Mouse (Mus musculus): ENCODE results near the gene Nfat5. TPM values are rescaled to one million over a fixed set of nuclear protein-coding genes. Genes with fewer than 3 reads are reported as not detected.

Nfat5 gene
- total RNA-seq, 2 experiments from 2014 or later: 24.5 to 27.5 TPM

- intact Hi-C loops (cut with DNase I): no loop called here
- no peak for DNase-seq (ENCODE audit: low spot score)
Measured at GRCm38 (mm10) chr8:107391136-107391516, 97.9 kb downstream of the Nfat5 start.

- intact Hi-C loops (cut with DNase I): no loop called here
- no peak for DNase-seq (ENCODE audit: low spot score)
Measured at GRCm38 (mm10) chr8:107395397-107395796, 102.1 kb downstream of the Nfat5 start.

- DNase-seq (ENCODE audit: low spot score): no peak
Measured at GRCm38 (mm10) chr8:107396106-107396670, 102.9 kb downstream of the Nfat5 start.

GRCm38 (mm10) chr8:107397665-107398064, 104.4 kb downstream of the Nfat5 start:
- intact Hi-C loops (cut with DNase I): no loop called here
- DNase-seq (ENCODE audit: low spot score): no peak

More at GRCm38 (mm10) chr8:107396106-107396670, 102.9 kb downstream of the Nfat5 start:
- intact Hi-C loops (cut with DNase I): no loop called here

- intact Hi-C loops (cut with DNase I): no loop called here
- DNase-seq (ENCODE audit: low spot score): no peak
Measured at GRCm38 (mm10) chr8:107399495-107399894, 106.2 kb downstream of the Nfat5 start.

- intact Hi-C loops (cut with DNase I): no loop called here
- DNase-seq (ENCODE audit: low spot score): no peak
Measured at GRCm38 (mm10) chr8:107401866-107402265, 108.6 kb downstream of the Nfat5 start.

GRCm38 (mm10) chr8:107403038-107403781, 109.9 kb downstream of the Nfat5 start, which contains the start of gene Nqo1:
TSS of gene Nqo1 (minus strand) at chr8:107403206.
- peak; percentile 75 for DNase-seq (ENCODE audit: low spot score)
- intact Hi-C loops (cut with DNase I): no loop called here

GRCm38 (mm10) chr8:107404057-107404456, 110.8 kb downstream of the Nfat5 start:
- no peak for DNase-seq (ENCODE audit: low spot score)
- intact Hi-C loops (cut with DNase I): no loop called here

GRCm38 (mm10) chr8:107405935-107406334, 112.7 kb downstream of the Nfat5 start:
- no peak for DNase-seq (ENCODE audit: low spot score)
- intact Hi-C loops (cut with DNase I): no loop called here

- no peak for DNase-seq (ENCODE audit: low spot score)
- intact Hi-C loops (cut with DNase I): loop anchor here (5.0 kb wide), 1 partner anchor 166 kb away; no protein-coding TSS in a partner anchor
Measured at GRCm38 (mm10) chr8:107411391-107411790, 118.1 kb downstream of the Nfat5 start.

GRCm38 (mm10) chr8:107412552-107412951, 119.3 kb downstream of the Nfat5 start:
- DNase-seq (ENCODE audit: low spot score): no peak
- intact Hi-C loops (cut with DNase I): loop anchor here (5.0 kb wide), 1 partner anchor 165 kb away; no protein-coding TSS in a partner anchor

- no peak for DNase-seq (ENCODE audit: low spot score)
- intact Hi-C loops (cut with DNase I): loop anchor here (5.0 kb wide), 1 partner anchor 163 kb away; no protein-coding TSS in a partner anchor
Measured at GRCm38 (mm10) chr8:107413881-107414280, 120.6 kb downstream of the Nfat5 start.

GRCm38 (mm10) chr8:107417001-107417400, 123.7 kb downstream of the Nfat5 start:
- no peak for DNase-seq (ENCODE audit: low spot score)
- intact Hi-C loops (cut with DNase I): no loop called here

- intact Hi-C loops (cut with DNase I): loop anchor here (2.0 to 5.0 kb wide), 3 partner anchors 35 to 322 kb away; no protein-coding TSS in a partner anchor
- no peak for DNase-seq (ENCODE audit: low spot score)
Measured at GRCm38 (mm10) chr8:107424176-107424575, 130.9 kb downstream of the Nfat5 start.

- peak; percentile 90 for DNase-seq (ENCODE audit: low spot score)
- intact Hi-C loops (cut with DNase I): loop anchor here (2.0 to 5.0 kb wide), 3 partner anchors 36 to 322 kb away; no protein-coding TSS in a partner anchor
Measured at GRCm38 (mm10) chr8:107424597-107425229, 131.4 kb downstream of the Nfat5 start, which contains the start of gene Nob1. TSS of gene Nob1 (minus strand) at chr8:107425051.

- intact Hi-C loops (cut with DNase I): loop anchor here (2.0 kb wide), 2 partner anchors 36 to 312 kb away; no protein-coding TSS in a partner anchor
- no peak for DNase-seq (ENCODE audit: low spot score)
Measured at GRCm38 (mm10) chr8:107425230-107425597, 131.9 kb downstream of the Nfat5 start.

Other genes starting within 250 kb of the Nfat5 start
- gene Pdf, start 244.9 kb upstream of the Nfat5 start, total RNA-seq (2021): 10 to 100 TPM; 60.1 to 60.8 TPM
- 10 to 100 TPM; 18.2 to 19.2 TPM for gene Cog8, start 236.8 kb upstream of the Nfat5 start, total RNA-seq (2021)
- gene Nip7, start 236.6 kb upstream of the Nfat5 start, total RNA-seq (2021): 10 to 100 TPM; 21.1 to 21.2 TPM
- gene Tmed6, start 227.8 kb upstream of the Nfat5 start, total RNA-seq (2021): not detected
- 10 to 100 TPM; 10.5 to 13.2 TPM for gene Terf2, start 196.9 kb upstream of the Nfat5 start, total RNA-seq (2021)
- gene Cyb5b, start 142.8 kb upstream of the Nfat5 start, total RNA-seq (2021): 10 to 100 TPM; 32.8 to 36.6 TPM
- 10 to 100 TPM; 27.9 to 33.4 TPM for gene Nqo1, start 109.7 kb downstream of the Nfat5 start, total RNA-seq (2021)
- 10 to 100 TPM; 20.5 to 21.2 TPM for gene Nob1, start 131.6 kb downstream of the Nfat5 start, total RNA-seq (2021)
- gene Wwp2, start 142.9 kb downstream of the Nfat5 start, total RNA-seq (2021): 10 to 100 TPM; 20.1 to 22.7 TPM